Comparison of ENCODE assay signal across 20 mouse cellular contexts in the genomic region with DNA sequence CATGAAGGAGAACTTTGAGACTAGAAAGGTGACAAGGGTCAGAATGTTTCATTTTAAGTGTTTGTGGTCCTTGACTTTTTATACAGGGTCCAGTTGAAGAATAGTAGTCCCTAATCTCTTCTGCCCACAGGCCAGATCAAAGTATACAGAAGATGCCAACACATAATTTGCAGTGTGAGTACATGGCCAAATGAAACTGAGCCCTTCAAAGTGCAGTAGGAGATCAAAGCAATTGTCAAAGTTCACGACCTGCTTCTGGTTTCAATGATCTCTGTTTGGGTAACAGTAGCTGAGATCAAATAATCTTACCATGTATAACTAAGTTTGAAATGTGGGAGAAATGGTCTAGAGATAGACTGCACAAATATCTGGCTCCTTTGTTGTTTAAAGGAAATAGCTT. TPM values are rescaled to one million over a fixed set of nuclear protein-coding genes. Genes with fewer than 3 reads are reported as not detected.
DNase-seq lines count a peak whose midpoint lies in the region; ATAC-seq and TF ChIP-seq lines count a peak whose summit lies in the region.
"Had no signal": no experiment of that assay in that cellular context is flagged by ENCODE, and none has a peak within 500 bp of the region (broad histone marks: within the 10 kb centered on the region; RNA-seq: fewer than 3 reads in every experiment).

No protein-coding gene starts in this region.

- H3K9me3 ChIP-seq in embryonic facial prominence, embryonic 11.5 days (replicated peaks; ENCODE audit: control insufficient read depth, low read length) = no peaks in the 10 kb centered on the region
- H3K9me3 ChIP-seq in embryonic facial prominence, embryonic 10.5 days = no peaks in the 10 kb centered on the region
- H3K9me3 ChIP-seq: G1E had no signal

- no peak overlapping the region for H3K27ac ChIP-seq in embryonic facial prominence, embryonic 11.5 days (replicated peaks; ENCODE audit: low read depth, low read length)
- no peak overlapping the region for H3K27ac ChIP-seq in embryonic facial prominence, embryonic 10.5 days (replicated peaks)
- H3K27ac ChIP-seq in liver, adult 2 months (replicated peaks; ENCODE audit: insufficient read depth, low read depth, low read length) = no peak overlapping the region

- H3K27me3 ChIP-seq in embryonic facial prominence, embryonic 11.5 days (ENCODE audit: control insufficient read depth, insufficient read depth, low read length) = no peaks in the 10 kb centered on the region
- no peaks in the 10 kb centered on the region for H3K27me3 ChIP-seq in embryonic facial prominence, embryonic 10.5 days (replicated peaks; ENCODE audit: low read depth, poor library complexity, severe bottlenecking)
- no peaks in the 10 kb centered on the region for H3K27me3 ChIP-seq in liver, adult 2 months (ENCODE audit: control insufficient read depth, insufficient read depth, low read length)
- H3K27me3 ChIP-seq: CH12.LX had no signal

- no peaks in the 10 kb centered on the region for H3K79me2 ChIP-seq in liver, adult 2 months (ENCODE audit: control insufficient read depth, insufficient read depth, low read length)

- TF ChIP-seq CTCF in liver, adult 2 months (IDR thresholded peaks at IDR 0.05; ENCODE audit: low read depth, low read length) = no peak

- TF ChIP-seq POLR2A in liver, adult 2 months (IDR thresholded peaks at IDR 0.05; ENCODE audit: extremely low read depth, insufficient read depth, low read length) = no peak

- H3K4me3 ChIP-seq in embryonic facial prominence, embryonic 11.5 days (ENCODE audit: low read depth, low read length) = no peak overlapping the region
- no peak overlapping the region for H3K4me3 ChIP-seq in embryonic facial prominence, embryonic 10.5 days
- no peak overlapping the region for H3K4me3 ChIP-seq in liver, adult 2 months (ENCODE audit: insufficient read depth, low read depth, low read length)

- ATAC-seq in embryonic facial prominence, embryonic 11.5 days (replicated peaks; ENCODE audit: insufficient number of reproducible peaks, low FRiP score, low TSS enrichment, low read depth) = no peak
- ATAC-seq: activated CD4-positive, CD25-positive, alpha-beta regulatory T cell, adult 4 months; CD4-positive, CD25-positive, alpha-beta regulatory T cell, adult 4 months; Patski had no signal

- no peaks in the 10 kb centered on the region for H3K4me1 ChIP-seq in embryonic facial prominence, embryonic 11.5 days (ENCODE audit: control insufficient read depth, insufficient read depth, low read length)
- H3K4me1 ChIP-seq in embryonic facial prominence, embryonic 10.5 days = no peaks in the 10 kb centered on the region
- peaks cover 13% of the 10 kb centered on the region; the same call in 1 of the 2 replicates for H3K4me1 ChIP-seq in liver, adult 2 months (ENCODE audit: control insufficient read depth, insufficient read depth, low read length)

- DNase-seq in embryonic facial prominence, embryonic 11.5 days (ENCODE audit: low spot score) = peak; percentile 26
- no peak for DNase-seq in embryonic facial prominence, embryonic 10.5 days (ENCODE audit: low spot score)
- DNase-seq in liver, adult 2 months (ENCODE audit: extremely low read depth, low read depth, low spot score) = peak; percentile 96
- no peak for DNase-seq in liver
- DNase-seq: adrenal gland, adult 2 months; adrenal gland, adult 8-10 months; adrenal gland, postnatal 10 days; adrenal gland, postnatal 14 days; adrenal gland, postnatal 25 days; adrenal gland, postnatal 36 days; B cell, adult 2 months; cerebellum, adult 11 months; cerebellum, adult 11-12 months; cerebellum, adult 18-20 months had no signal

- no peak overlapping the region for H3K9ac ChIP-seq in embryonic facial prominence, embryonic 11.5 days (replicated peaks; ENCODE audit: low read length)
- H3K9ac ChIP-seq in liver, adult 2 months (ENCODE audit: low read depth, low read length) = no peak overlapping the region

- no peaks in the 10 kb centered on the region for H3K36me3 ChIP-seq in embryonic facial prominence, embryonic 11.5 days (replicated peaks; ENCODE audit: control insufficient read depth, insufficient read depth, low read depth, low read length)
- no peaks in the 10 kb centered on the region for H3K36me3 ChIP-seq in embryonic facial prominence, embryonic 10.5 days (replicated peaks)
- H3K36me3 ChIP-seq in liver, adult 2 months (ENCODE audit: control insufficient read depth, insufficient read depth, low read length) = no peaks in the 10 kb centered on the region
- H3K36me3 ChIP-seq: G1E had no signal

- WGBS in embryonic facial prominence, embryonic 11.5 days = 59% methylated on average over 1 of the region's 1 CpGs
- WGBS in embryonic facial prominence, embryonic 10.5 days = 75% methylated on average over 1 of the region's 1 CpGs
- WGBS in liver, adult 2 months = 19% methylated on average over 1 of the region's 1 CpGs

- no peak overlapping the region for H3K4me2 ChIP-seq in embryonic facial prominence, embryonic 11.5 days (ENCODE audit: low read depth, low read length)

RNA-seq across cellular contexts. Expression of a gene that starts 22.1 kb away (rescaled TPM):
- 1.00 and 1.1 TPM in 2 replicates for polyA plus RNA-seq in embryonic facial prominence, embryonic 11.5 days (2014; fragmentation: Nextera tagmentation; extraction: Ambion mirVana)
- 0.55 and 0.60 TPM in 2 replicates for polyA plus RNA-seq in embryonic facial prominence, embryonic 10.5 days (2016; fragmentation: Nextera tagmentation; extraction: Ambion mirVana)
- 2.7 and 2.9 TPM in 2 replicates for total RNA-seq in liver, adult 2 months (2014; rRNA removed)
- polyA plus RNA-seq in liver, adult 2 months (2012; rRNA removed) = 3.8 and 10.3 TPM in 2 replicates
- total RNA-seq: CH12.LX, MEL had no signal
- polyA plus RNA-seq: activated CD4-positive, CD25-positive, alpha-beta regulatory T cell, adult 4 months; CD4-positive, CD25-positive, alpha-beta regulatory T cell, adult 4 months; G1E had no signal

Comparison
In these comparisons a context has a peak if more than half of its experiments do, and no peak if none do; other contexts are left out.
1. DNase-seq: peak in embryonic facial prominence, embryonic 11.5 days (single experiment) and liver, adult 2 months (single experiment); none in embryonic facial prominence, embryonic 10.5 days (single experiment) and liver (single experiment).